Mouse (Mus musculus) CH12.LX (cell line): Measurements from ENCODE around the gene Cux1.

Source experiments
- BHLHE40 ChIP-seq: IDR thresholded peaks from 2 replicates; pipeline ENCODE4 v1.6.1; 2011; ENCODE audit warnings: mild to moderate bottlenecking, low read depth, low read length, improper control_type of control experiment
- CHD2 ChIP-seq: IDR thresholded peaks from 2 replicates; pipeline ENCODE4 v1.6.1; 2011; ENCODE audit warnings: low read length, improper control_type of control experiment
- CTCF ChIP-seq, 2 experiments: IDR thresholded peaks in 1 of 2; conservative IDR thresholded peaks in 1 of 2; 2 replicates each; pipeline ENCODE4 v1.5.1; 2011 to 2012; ENCODE audit warnings: low read depth in 2 of 2, low read length in 2 of 2, improper control_type of control experiment in 1 of 2, inconsistent platforms in 1 of 2, mild to moderate bottlenecking in 1 of 2, moderate library complexity in 1 of 2
- E2F4 ChIP-seq: IDR thresholded peaks from 2 replicates; pipeline ENCODE4 v1.6.1; 2011; ENCODE audit warnings: low read depth, low read length, improper control_type of control experiment; ENCODE audit not compliant: insufficient replicate concordance
- EP300 ChIP-seq: IDR thresholded peaks from 2 replicates; pipeline ENCODE4 v1.6.1; 2011; ENCODE audit warnings: low read length, improper control_type of control experiment
- HCFC1 ChIP-seq: IDR thresholded peaks from 2 replicates; pipeline ENCODE4 v1.6.1; 2012; ENCODE audit warnings: low read depth, mild to moderate bottlenecking, inconsistent platforms, low read length, improper control_type of control experiment
- MAFK ChIP-seq: IDR thresholded peaks from 2 replicates; pipeline ENCODE4 v1.6.1; 2011; ENCODE audit warnings: low read length, improper control_type of control experiment; ENCODE audit not compliant: insufficient replicate concordance
- POLR2A ChIP-seq: IDR thresholded peaks from 2 replicates; pipeline ENCODE4 v1.6.1; 2011; ENCODE audit warnings: low read depth, mild to moderate bottlenecking, improper control_type of control experiment, low read length
- SMC3 ChIP-seq: IDR thresholded peaks from 2 replicates; pipeline ENCODE4 v1.6.1; 2011; ENCODE audit warnings: low read depth, low read length, improper control_type of control experiment
- TCF12 ChIP-seq: IDR thresholded peaks from 2 replicates; pipeline ENCODE4 v1.6.1; 2014; ENCODE audit warnings: low read depth, mild to moderate bottlenecking, inconsistent platforms, low read length, improper control_type of control experiment
- USF1 ChIP-seq: IDR thresholded peaks from 2 replicates; pipeline ENCODE4 v1.6.1; 2014; ENCODE audit warnings: low read depth, mild to moderate bottlenecking, inconsistent platforms, low read length, improper control_type of control experiment
- USF2 ChIP-seq: conservative IDR thresholded peaks from 2 replicates; pipeline ENCODE4 v1.6.1; 2011; ENCODE audit warnings: low read depth, low read length, improper control_type of control experiment

GRCm38 (mm10) chr5:136285106-136285505, 282.2 kb downstream of the Cux1 start:
- TF ChIP-seq BHLHE40 (no peak), POLR2A (no peak), HCFC1 (no peak), SMC3 (no peak), CTCF (conservative IDR thresholded peaks at IDR 0.05 in 1 of 2, IDR thresholded peaks at IDR 0.05 in 1 of 2; ENCODE audit: low read depth in 2 of 2, low read length in 2 of 2) (no peak), EP300 (no peak), TCF12 (no peak), CHD2 (no peak), MAFK (no peak), E2F4 (no peak), USF2 (no peak), USF1 (no peak)
